Mouse (Mus musculus): Measurements from ENCODE around the gene Naa38. TPM values are rescaled to one million over a fixed set of nuclear protein-coding genes. Genes with fewer than 3 reads are reported as not detected.

Gene Naa38
- polyA plus RNA-seq, 1 experiment = 77.9 TPM

DNA sequence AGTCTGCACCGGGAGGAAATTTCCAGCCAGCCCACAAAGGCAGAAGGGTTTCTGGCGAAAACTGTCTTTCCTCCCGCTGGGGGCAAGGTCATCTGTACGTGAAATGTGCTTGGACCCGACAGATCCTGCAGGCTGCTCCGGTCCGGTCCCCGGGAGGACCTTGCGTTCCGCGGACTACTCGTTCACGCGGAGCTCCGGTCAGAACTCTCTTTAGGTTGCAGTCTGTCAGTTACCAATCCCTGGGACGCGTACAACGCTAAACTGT, 14.7 kb downstream of the Naa38 start:
- Histone ChIP-seq H3K9ac (ENCODE audit: low read depth, poor library complexity, severe bottlenecking) (peak overlapping the region; percentile 78), H3K27ac (ENCODE audit: insufficient read depth, low read length) (no peak overlapping the region), H3K4me3 (ENCODE audit: low read depth, low read length) (peak overlapping the region; percentile 83), H3K4me1 (ENCODE audit: control insufficient read depth, insufficient read depth, low read length) (peaks cover 10% of the 10 kb centered on the region), H3K9me3 (replicated peaks; ENCODE audit: control insufficient read depth, insufficient read depth, low read length, poor library complexity, severe bottlenecking) (no peaks in the 10 kb centered on the region), H3K27me3 (ENCODE audit: control insufficient read depth, insufficient read depth, low read length, poor library complexity, severe bottlenecking) (no peaks in the 10 kb centered on the region), H3K36me3 (ENCODE audit: control insufficient read depth, insufficient read depth, low read length, poor library complexity, severe bottlenecking) (no peaks in the 10 kb centered on the region)
- TF ChIP-seq EP300 (IDR thresholded peaks at IDR 0.05; ENCODE audit: insufficient read depth, low read depth, low read length) (no peak), POLR2A (IDR thresholded peaks at IDR 0.05; ENCODE audit: insufficient read depth, low read length) (no peak), CTCF (IDR thresholded peaks at IDR 0.05; ENCODE audit: low read depth, low read length) (no peak)

DNA sequence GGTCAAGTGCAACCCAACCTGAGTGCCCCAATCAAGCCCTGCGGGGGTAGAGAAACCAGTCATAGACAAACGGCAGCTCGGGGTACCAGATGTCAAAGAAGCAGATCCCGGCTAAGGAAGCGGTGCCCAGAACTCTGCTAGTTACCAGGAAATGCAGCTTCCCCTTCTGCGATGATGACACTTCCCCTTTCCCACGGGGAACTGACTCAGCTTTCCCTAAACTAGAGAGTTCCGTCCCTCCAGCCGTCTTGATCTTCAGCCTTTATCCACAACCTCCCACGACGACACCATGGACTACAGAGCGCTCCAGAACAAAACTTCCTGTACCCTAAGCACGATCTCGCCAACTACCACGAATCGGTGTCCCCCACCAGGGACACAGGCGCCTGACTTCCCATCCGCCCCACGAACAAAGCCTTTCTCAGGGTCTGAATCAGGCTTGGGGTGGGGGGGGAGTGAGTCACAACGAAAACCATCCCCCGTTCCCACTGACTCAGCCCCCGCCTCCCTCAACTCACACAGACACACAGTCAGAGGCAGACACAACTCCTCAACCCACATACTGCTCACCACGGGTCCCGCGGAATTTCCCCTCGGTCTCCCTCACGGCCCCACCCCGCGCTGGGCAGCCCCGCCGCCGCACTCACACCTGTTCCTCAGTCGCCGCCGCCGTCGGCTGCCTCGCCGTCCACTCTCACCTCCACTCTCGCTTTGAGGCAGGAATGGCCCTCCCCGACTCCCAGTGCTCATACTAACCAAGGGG, 15.2 kb downstream of the Naa38 start:
- H3K4me3 ChIP-seq (ENCODE audit: low read depth, low read length) = peak overlapping the region; percentile 83
- no peaks in the 10 kb centered on the region for H3K9me3 ChIP-seq (replicated peaks; ENCODE audit: control insufficient read depth, insufficient read depth, low read length, poor library complexity, severe bottlenecking)
- peaks cover 10% of the 10 kb centered on the region for H3K4me1 ChIP-seq (ENCODE audit: control insufficient read depth, insufficient read depth, low read length)
- H3K27me3 ChIP-seq (ENCODE audit: control insufficient read depth, insufficient read depth, low read length, poor library complexity, severe bottlenecking) = no peaks in the 10 kb centered on the region
- H3K9ac ChIP-seq (ENCODE audit: low read depth, poor library complexity, severe bottlenecking) = peak overlapping the region; percentile 78
- H3K36me3 ChIP-seq (ENCODE audit: control insufficient read depth, insufficient read depth, low read length, poor library complexity, severe bottlenecking) = no peaks in the 10 kb centered on the region
- H3K27ac ChIP-seq (ENCODE audit: insufficient read depth, low read length) = no peak overlapping the region
- TF ChIP-seq POLR2A (IDR thresholded peaks at IDR 0.05; ENCODE audit: insufficient read depth, low read length) (no peak), CTCF (IDR thresholded peaks at IDR 0.05; ENCODE audit: low read depth, low read length) (no peak), EP300 (IDR thresholded peaks at IDR 0.05; ENCODE audit: insufficient read depth, low read depth, low read length) (no peak)

DNA sequence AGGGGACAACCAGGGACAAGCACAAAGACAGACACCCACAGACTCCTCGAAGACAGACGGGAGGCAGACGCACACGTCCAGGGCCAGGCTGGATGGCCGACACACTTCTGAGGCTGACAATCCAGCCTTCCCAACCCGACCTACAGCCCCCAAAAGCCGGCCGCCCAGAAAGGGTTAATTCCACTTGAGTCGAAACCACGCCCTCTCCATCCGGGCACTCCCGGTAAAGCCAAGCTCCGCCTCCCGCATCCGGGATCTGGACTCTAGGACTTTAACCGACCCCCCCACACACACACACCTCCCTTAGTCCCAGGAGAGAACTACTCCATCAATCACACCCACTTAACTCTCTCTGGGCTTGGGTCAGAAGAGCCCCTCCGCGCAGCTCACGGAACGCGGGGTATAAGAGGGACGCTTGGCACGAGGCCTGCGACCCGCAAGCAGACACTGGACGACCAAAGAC, 15.8 kb downstream of the Naa38 start:
- no peaks in the 10 kb centered on the region for H3K27me3 ChIP-seq (ENCODE audit: control insufficient read depth, insufficient read depth, low read length, poor library complexity, severe bottlenecking)
- H3K9me3 ChIP-seq (replicated peaks; ENCODE audit: control insufficient read depth, insufficient read depth, low read length, poor library complexity, severe bottlenecking) = no peaks in the 10 kb centered on the region
- H3K4me1 ChIP-seq (ENCODE audit: control insufficient read depth, insufficient read depth, low read length) = peaks cover 10% of the 10 kb centered on the region

DNA sequence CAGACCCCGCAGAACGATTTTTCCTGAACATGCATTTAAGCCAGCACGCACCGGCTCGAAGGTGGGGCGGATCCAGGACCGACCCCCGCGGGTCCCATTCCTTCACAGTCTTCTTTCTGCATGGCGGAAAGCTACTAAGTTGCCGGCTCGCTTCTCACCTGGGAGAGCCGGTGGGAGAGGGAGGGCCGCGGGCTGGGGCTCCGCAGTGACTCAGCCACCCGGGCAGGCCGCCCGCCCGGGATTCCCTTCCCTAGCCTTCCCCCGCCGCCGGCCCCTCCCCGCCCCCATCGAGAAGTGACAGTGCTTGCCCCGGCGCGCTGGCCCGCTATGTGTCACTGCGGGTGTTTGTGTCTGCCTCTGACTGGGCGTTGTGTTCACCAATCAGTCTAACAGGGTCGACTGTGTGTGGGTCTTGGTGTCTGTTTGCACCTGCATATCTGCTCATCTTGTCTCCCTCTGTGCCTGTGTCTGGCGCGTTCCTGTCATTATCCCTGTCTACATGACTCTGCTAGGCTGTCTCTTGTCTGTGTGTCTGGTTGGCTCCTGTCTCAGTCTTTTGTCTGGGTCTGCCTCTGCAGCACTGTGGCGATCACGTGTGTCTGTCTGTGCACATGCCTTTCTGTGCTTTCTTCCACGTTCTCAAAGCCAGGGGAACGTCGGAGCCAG, 16.4 kb downstream of the Naa38 start:
- TF ChIP-seq EP300 (IDR thresholded peaks at IDR 0.05; ENCODE audit: insufficient read depth, low read depth, low read length) = 0 out of 2 replicates have a peak, but pooled peaks have one; percentile 30
- TF ChIP-seq POLR2A (IDR thresholded peaks at IDR 0.05; ENCODE audit: insufficient read depth, low read length) = no peak
- no peak for TF ChIP-seq CTCF (IDR thresholded peaks at IDR 0.05; ENCODE audit: low read depth, low read length)
- H3K4me1 ChIP-seq (ENCODE audit: control insufficient read depth, insufficient read depth, low read length) = peaks cover 10% of the 10 kb centered on the region
- H3K36me3 ChIP-seq (ENCODE audit: control insufficient read depth, insufficient read depth, low read length, poor library complexity, severe bottlenecking) = no peaks in the 10 kb centered on the region
- no peaks in the 10 kb centered on the region for H3K9me3 ChIP-seq (replicated peaks; ENCODE audit: control insufficient read depth, insufficient read depth, low read length, poor library complexity, severe bottlenecking)
- H3K27ac ChIP-seq (ENCODE audit: insufficient read depth, low read length) = peak overlapping the region; percentile 3
- peak overlapping the region; percentile 83 for H3K4me3 ChIP-seq (ENCODE audit: low read depth, low read length)
- peak overlapping the region; percentile 78 for H3K9ac ChIP-seq (ENCODE audit: low read depth, poor library complexity, severe bottlenecking)
- H3K27me3 ChIP-seq (ENCODE audit: control insufficient read depth, insufficient read depth, low read length, poor library complexity, severe bottlenecking) = no peaks in the 10 kb centered on the region

More for the DNA sequence above, 15.8 kb downstream of the Naa38 start:
- Histone ChIP-seq H3K27ac (ENCODE audit: insufficient read depth, low read length) (peak overlapping the region; percentile 3), H3K36me3 (ENCODE audit: control insufficient read depth, insufficient read depth, low read length, poor library complexity, severe bottlenecking) (no peaks in the 10 kb centered on the region), H3K4me3 (ENCODE audit: low read depth, low read length) (peak overlapping the region; percentile 83), H3K9ac (ENCODE audit: low read depth, poor library complexity, severe bottlenecking) (peak overlapping the region; percentile 78)
- TF ChIP-seq POLR2A (IDR thresholded peaks at IDR 0.05; ENCODE audit: insufficient read depth, low read length) (peak; percentile 31), EP300 (IDR thresholded peaks at IDR 0.05; ENCODE audit: insufficient read depth, low read depth, low read length) (0 out of 2 replicates have a peak, but pooled peaks have one; percentile 27), CTCF (IDR thresholded peaks at IDR 0.05; ENCODE audit: low read depth, low read length) (no peak)

DNA sequence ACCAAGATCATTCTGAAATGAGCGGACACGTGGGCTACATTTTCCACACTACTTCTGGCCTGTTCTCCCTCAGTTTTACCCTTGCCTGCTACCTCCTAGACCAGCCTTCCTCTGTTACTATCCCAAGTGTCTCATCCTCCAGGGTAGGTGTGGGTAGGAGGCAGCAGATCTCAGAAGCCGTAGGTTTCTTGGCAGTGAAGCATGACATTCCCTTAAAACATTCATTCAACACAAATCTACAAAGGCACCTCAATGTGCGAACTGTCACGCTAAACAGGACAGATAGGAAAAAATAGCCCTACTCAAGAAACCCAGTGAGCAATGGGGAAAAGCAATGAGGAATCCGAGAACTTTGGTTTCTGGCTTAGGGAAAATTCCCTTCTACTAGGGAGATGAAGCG, 17.3 kb downstream of the Naa38 start:
- no peaks in the 10 kb centered on the region for H3K36me3 ChIP-seq (ENCODE audit: control insufficient read depth, insufficient read depth, low read length, poor library complexity, severe bottlenecking)
- no peaks in the 10 kb centered on the region for H3K27me3 ChIP-seq (ENCODE audit: control insufficient read depth, insufficient read depth, low read length, poor library complexity, severe bottlenecking)
- no peaks in the 10 kb centered on the region for H3K9me3 ChIP-seq (replicated peaks; ENCODE audit: control insufficient read depth, insufficient read depth, low read length, poor library complexity, severe bottlenecking)
- no peak overlapping the region for H3K4me3 ChIP-seq (ENCODE audit: low read depth, low read length)
- no peak overlapping the region for H3K27ac ChIP-seq (ENCODE audit: insufficient read depth, low read length)
- H3K4me1 ChIP-seq (ENCODE audit: control insufficient read depth, insufficient read depth, low read length) = peaks cover 10% of the 10 kb centered on the region
- TF ChIP-seq POLR2A (IDR thresholded peaks at IDR 0.05; ENCODE audit: insufficient read depth, low read length) (no peak), CTCF (IDR thresholded peaks at IDR 0.05; ENCODE audit: low read depth, low read length) (no peak), EP300 (IDR thresholded peaks at IDR 0.05; ENCODE audit: insufficient read depth, low read depth, low read length) (no peak)
- H3K9ac ChIP-seq (ENCODE audit: low read depth, poor library complexity, severe bottlenecking) = peak overlapping the region; percentile 78
